Mouse (Mus musculus): ENCODE measurements around the gene Cabp2.

- TF ChIP-seq CTCF (IDR thresholded peaks at IDR 0.05; ENCODE audit: low read depth) (no peak), EP300 (IDR thresholded peaks at IDR 0.05; ENCODE audit: low read depth) (no peak)
Measured at GRCm38 (mm10) chr19:4095802-4096201, 14.4 kb downstream of the Cabp2 start.
